Mouse (Mus musculus) intestine, postnatal 0 days (tissue): Measurements from ENCODE around the gene Bid. TPM values are rescaled to one million over a fixed set of nuclear protein-coding genes. Genes with fewer than 3 reads are reported as not detected.

ENCODE experiments used
- ATAC-seq: fragments of 200-750 bp; cut with Nextera tagmentation; 2 replicates; pipeline ENCODE4 v1.8.0; 2017; ENCODE audit warnings: mild to moderate bottlenecking, moderate TSS enrichment, moderate library complexity
- H3K27ac ChIP-seq: fragments of 300-500 bp; sonication (generic); 2 replicates; pipeline ENCODE4 v1.5.1; 2014; ENCODE audit warnings: mild to moderate bottlenecking, low read depth, low read length, moderate library complexity
- H3K27me3 ChIP-seq: fragments of 300-500 bp; sonication (generic); replicated peaks from 2 replicates; pipeline ENCODE4 v1.6.1; 2014; ENCODE audit warnings: low read length, mixed read lengths; ENCODE audit not compliant: control insufficient read depth, insufficient read depth
- H3K36me3 ChIP-seq: fragments of 300-500 bp; sonication (generic); 2 replicates; pipeline ENCODE4 v1.6.1; 2014; ENCODE audit warnings: mild to moderate bottlenecking, moderate library complexity; ENCODE audit not compliant: control insufficient read depth, insufficient read depth
- H3K4me1 ChIP-seq: fragments of 300-500 bp; sonication (generic); replicated peaks from 2 replicates; pipeline ENCODE4 v1.6.1; 2014; ENCODE audit warnings: antibody characterized with exemption, low read length, mixed read lengths; ENCODE audit not compliant: control insufficient read depth, insufficient read depth
- H3K4me2 ChIP-seq: fragments of 300-500 bp; sonication (generic); replicated peaks from 2 replicates; pipeline ENCODE4 v1.6.1; 2014; ENCODE audit warnings: low read depth, mild to moderate bottlenecking, moderate library complexity
- H3K4me3 ChIP-seq: fragments of 300-500 bp; sonication (generic); 2 replicates; pipeline ENCODE4 v1.5.1; 2014; ENCODE audit warnings: low read depth, low read length
- H3K9ac ChIP-seq: fragments of 300-500 bp; sonication (generic); 2 replicates; pipeline ENCODE4 v1.6.1; 2014; ENCODE audit warnings: mild to moderate bottlenecking, low read depth, low read length
- H3K9me3 ChIP-seq: fragments of 300-500 bp; sonication (generic); 2 replicates; pipeline ENCODE4 v1.6.1; 2016; ENCODE audit warnings: mixed run types; ENCODE audit not compliant: control insufficient read depth
- CTCF ChIP-seq: sonication (generic); IDR thresholded peaks from 2 replicates; pipeline ENCODE4 v1.5.1; 2016; ENCODE audit warnings: low read depth, mild to moderate bottlenecking, control low read depth, antibody characterized with exemption, moderate library complexity
- WGBS: fragments of 180-500 bp; shearing (Covaris S2); extraction: QIAGEN DNeasy Blood & Tissue Kit; methylation state at CpG from one replicate; pipeline ENCODE4 v1.1.7; 2014; 5-methylcytosine and 5-hydroxymethylcytosine counted together
- polyA plus RNA-seq: library from polyadenylated mRNA; unstranded; fragments of >200 nt; fragmentation: Nextera tagmentation; extraction: Ambion mirVana; gene quantifications from 2 replicates; pipeline ENCODE4 v1.2.1, GENCODE M21; 2015

The Bid gene
- polyA plus RNA-seq, 1 experiment from 2014 or later, result 24.8 TPM

DNA sequence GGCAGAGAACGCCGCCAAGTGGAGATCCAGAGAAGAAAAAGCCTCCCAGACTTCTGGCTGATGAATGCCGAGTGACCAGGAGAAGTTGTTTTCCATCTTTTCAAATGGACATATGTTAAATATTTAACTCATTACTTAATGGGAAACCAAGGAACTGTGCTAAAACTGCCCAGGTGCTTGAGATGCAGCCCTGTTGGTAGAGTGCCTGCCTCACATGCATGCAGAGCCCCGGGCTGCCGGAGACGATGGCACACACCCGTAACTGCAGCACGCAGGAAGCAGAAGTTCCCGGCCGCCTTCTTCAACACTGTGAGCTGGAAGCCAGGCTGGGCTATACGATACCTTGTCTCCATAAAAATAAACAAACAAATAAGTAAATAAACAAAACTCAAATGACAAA lies 12.7 kb downstream of the Bid start:
- no peak for ATAC-seq
- WGBS, result 65% methylated on average over 11 of the region's 11 CpGs
- H3K4me2 ChIP-seq, result 0 out of 2 replicates have a peak overlapping the region, but pooled peaks have one; percentile 35
- no peaks in the 10 kb centered on the region for H3K9me3 ChIP-seq
- H3K4me1 ChIP-seq, result no peaks in the 10 kb centered on the region
- no peak for TF ChIP-seq CTCF
- no peak overlapping the region for H3K4me3 ChIP-seq
- H3K27ac ChIP-seq, result no peak overlapping the region
- no peak overlapping the region for H3K9ac ChIP-seq
- peaks cover 7% of the 10 kb centered on the region; the same call in 1 of the 2 replicates for H3K36me3 ChIP-seq
- H3K27me3 ChIP-seq, result no peaks in the 10 kb centered on the region

GRCm38 (mm10) chr6:120903450-120903912 lies 13.2 kb downstream of the Bid start:
- no peaks in the 10 kb centered on the region for H3K27me3 ChIP-seq
- no peak overlapping the region for H3K27ac ChIP-seq
- 30% methylated on average over 5 of the region's 5 CpGs for WGBS
- H3K9me3 ChIP-seq, result no peaks in the 10 kb centered on the region
- no peaks in the 10 kb centered on the region for H3K4me1 ChIP-seq
- H3K4me2 ChIP-seq, result 0 out of 2 replicates have a peak overlapping the region, but pooled peaks have one; percentile 35
- H3K36me3 ChIP-seq, result peaks cover 11% of the 10 kb centered on the region; the same call in 1 of the 2 replicates
- H3K9ac ChIP-seq, result no peak overlapping the region
- no peak overlapping the region for H3K4me3 ChIP-seq
- ATAC-seq, result peak; percentile 92
- peak; percentile 79 for TF ChIP-seq CTCF

DNA sequence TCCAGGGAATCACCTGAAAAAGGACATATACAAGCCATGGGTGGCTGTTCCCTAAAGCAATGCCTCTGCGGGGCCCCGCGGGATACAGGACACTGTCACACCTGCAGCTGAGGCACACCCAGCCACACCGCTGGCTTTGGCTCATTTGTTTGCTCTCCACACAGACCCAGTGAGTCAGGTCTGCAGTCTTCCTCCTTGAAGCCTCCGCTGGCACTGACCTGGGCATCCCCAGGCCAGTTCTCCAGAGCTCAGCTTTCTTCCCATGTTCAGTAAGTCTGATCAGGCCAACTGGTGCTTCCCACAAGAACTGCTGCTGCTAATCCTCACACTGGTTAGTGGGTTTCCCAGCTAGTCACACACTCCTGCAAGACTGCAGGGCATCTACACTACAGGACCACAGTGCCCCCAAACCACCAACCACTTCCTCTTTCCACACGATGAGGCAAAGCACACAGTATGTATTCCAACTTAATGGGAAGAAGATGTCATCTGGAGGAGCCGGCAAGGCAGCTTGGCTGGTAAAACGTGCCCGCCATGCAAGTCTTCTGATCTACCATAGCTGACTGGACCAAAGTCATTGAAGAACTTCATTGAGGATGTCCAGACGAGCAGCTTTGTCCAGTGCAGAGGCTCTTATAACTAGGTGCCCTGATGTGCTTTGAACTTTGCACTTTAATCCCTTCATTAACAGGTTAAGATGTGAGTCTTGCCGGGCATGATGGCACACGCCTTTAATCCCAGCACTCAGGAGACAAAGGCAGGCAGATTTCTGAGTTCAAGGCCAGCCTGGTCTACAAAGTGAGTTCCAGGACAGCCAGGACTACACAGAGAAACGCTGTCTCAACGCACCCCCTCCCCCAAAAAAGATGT lies 14.6 kb downstream of the Bid start:
- Histone ChIP-seq H3K9ac (no peak overlapping the region), H3K9me3 (no peaks in the 10 kb centered on the region), H3K36me3 (peaks cover 11% of the 10 kb centered on the region; the same call in 1 of the 2 replicates), H3K4me2 (no peak overlapping the region), H3K27me3 (no peaks in the 10 kb centered on the region), H3K4me1 (no peaks in the 10 kb centered on the region), H3K4me3 (no peak overlapping the region), H3K27ac (no peak overlapping the region; the same call in 1 of the 2 replicates)
- WGBS, result 72% methylated on average over 14 of the region's 14 CpGs
- ATAC-seq, result no peak
- TF ChIP-seq CTCF, result no peak

- TF ChIP-seq CTCF, result peak; percentile 92
- Histone ChIP-seq H3K27me3 (no peaks in the 10 kb centered on the region), H3K36me3 (peaks cover 42% of the 10 kb centered on the region), H3K4me2 (no peak overlapping the region), H3K4me3 (no peak overlapping the region), H3K27ac (no peak overlapping the region), H3K9ac (no peak overlapping the region), H3K9me3 (no peaks in the 10 kb centered on the region), H3K4me1 (no peaks in the 10 kb centered on the region)
- 69% methylated on average over 6 of the region's 6 CpGs for WGBS
- 0 out of 2 replicates have a peak, but pooled peaks have one; percentile 29 for ATAC-seq
These were observed 18.3 kb downstream of the Bid start for GRCm38 (mm10) chr6:120898188-120898833.

DNA sequence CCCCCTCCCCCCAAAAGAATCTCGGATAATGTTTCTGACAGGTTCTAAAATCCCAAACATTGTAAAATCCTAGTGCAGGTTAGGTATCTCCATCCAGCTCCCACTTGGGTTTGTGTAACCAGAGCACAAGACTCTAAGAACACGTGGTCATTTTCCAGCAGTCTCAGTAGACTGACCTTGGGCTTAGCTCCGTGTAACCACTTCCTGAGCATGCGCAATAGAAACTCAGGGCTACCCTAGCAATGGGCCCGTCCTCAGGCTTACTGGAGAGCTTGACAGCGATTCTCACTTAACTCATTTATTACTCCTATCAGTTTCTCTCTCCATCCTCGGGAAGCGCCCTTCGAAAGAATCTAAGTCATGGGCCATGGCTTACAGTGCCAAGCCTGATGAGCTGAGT lies 22.1 kb downstream of the Bid start:
- H3K9me3 ChIP-seq, result no peaks in the 10 kb centered on the region
- WGBS, result 78% methylated on average over 9 of the region's 9 CpGs
- no peak for TF ChIP-seq CTCF
- no peaks in the 10 kb centered on the region for H3K27me3 ChIP-seq
- peaks cover 51% of the 10 kb centered on the region for H3K36me3 ChIP-seq
- no peak overlapping the region for H3K4me3 ChIP-seq
- H3K9ac ChIP-seq, result no peak overlapping the region
- no peaks in the 10 kb centered on the region for H3K4me1 ChIP-seq
- no peak for ATAC-seq
- H3K27ac ChIP-seq, result no peak overlapping the region
- H3K4me2 ChIP-seq, result no peak overlapping the region

DNA sequence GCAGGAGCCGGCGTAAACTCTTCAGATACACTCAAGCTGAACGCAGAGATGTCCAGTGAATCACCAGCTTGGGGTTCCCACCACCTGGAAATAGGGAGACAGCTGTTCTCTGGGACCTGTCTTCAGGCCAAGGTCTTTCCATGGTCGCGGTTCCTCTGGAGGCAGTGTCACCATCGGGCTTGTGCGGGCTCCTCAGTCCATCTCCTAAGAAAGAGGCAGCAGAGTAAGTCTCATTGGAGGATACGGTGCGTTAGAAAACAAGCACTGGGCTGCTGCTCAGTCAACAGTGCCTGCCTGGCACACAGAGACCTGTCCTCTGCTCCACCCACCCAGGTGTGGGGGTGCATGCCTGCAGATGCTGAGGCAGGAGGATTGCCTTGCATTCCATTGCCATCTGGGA lies 22.6 kb downstream of the Bid start:
- no peak overlapping the region for H3K9ac ChIP-seq
- no peak for ATAC-seq
- TF ChIP-seq CTCF, result no peak
- H3K27me3 ChIP-seq, result no peaks in the 10 kb centered on the region
- H3K9me3 ChIP-seq, result no peaks in the 10 kb centered on the region
- H3K4me3 ChIP-seq, result no peak overlapping the region
- H3K27ac ChIP-seq, result no peak overlapping the region
- no peaks in the 10 kb centered on the region for H3K4me1 ChIP-seq
- 95% methylated on average over 9 of the region's 9 CpGs for WGBS
- no peak overlapping the region for H3K4me2 ChIP-seq
- H3K36me3 ChIP-seq, result peaks cover 51% of the 10 kb centered on the region
